Mouse (Mus musculus): ENCODE measurements around the gene Tiparp.

Tiparp gene

GRCm38 (mm10) chr3:65527691-65528601 is at the start of gene Tiparp:
Gene Tiparp, plus strand, starts transcription at chr3:65528410.
- peak; percentile 81 for DNase-seq (ENCODE audit: low read depth)

DNA sequence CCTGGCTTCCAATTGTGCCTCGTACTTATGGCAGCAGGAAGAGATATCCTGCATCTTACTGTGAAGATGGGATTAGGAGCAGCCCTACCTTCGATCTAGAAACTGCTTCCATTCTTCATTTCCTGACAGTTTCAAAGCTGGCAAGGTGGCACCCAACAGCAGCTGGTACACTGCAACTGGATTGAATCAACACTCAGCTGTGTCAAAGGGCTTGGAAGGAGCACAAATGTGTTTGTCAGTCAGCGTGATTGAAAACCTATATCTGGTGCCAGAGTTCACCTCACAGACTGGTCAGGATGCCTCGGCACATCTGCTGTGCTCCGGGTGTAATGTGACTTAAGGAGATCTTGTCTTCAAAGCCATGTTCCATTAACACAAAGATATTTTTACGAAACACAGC is 47.5 kb upstream of the Tiparp start:
- DNase-seq (ENCODE audit: low read depth), result no peak

DNA sequence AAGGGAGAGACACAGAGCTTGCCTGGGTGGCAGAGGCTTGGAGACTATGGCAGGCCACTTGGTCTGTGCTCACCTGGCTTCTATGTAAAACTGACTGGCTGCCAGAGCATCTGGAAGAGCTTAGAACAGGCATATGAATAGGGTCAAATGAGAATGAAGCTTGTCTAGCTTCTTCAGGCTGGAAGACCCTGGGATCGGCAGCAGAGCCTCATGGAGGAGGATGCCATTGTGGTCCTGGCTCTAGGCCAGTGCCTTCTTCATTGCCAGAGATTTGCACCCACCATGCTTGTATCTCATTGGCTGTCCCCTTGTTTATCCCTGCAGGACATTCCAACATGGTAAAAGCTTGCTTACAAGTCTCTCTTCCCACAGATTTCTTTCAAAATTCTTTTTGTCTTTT is 45.9 kb upstream of the Tiparp start:
- no peak for DNase-seq (ENCODE audit: low read depth)

GRCm38 (mm10) chr3:65482698-65483407 is 45.4 kb upstream of the Tiparp start:
- DNase-seq (ENCODE audit: low read depth), result no peak

GRCm38 (mm10) chr3:65484161-65484733 is 44.0 kb upstream of the Tiparp start:
- peak; percentile 12 for DNase-seq (ENCODE audit: low read depth)

DNA sequence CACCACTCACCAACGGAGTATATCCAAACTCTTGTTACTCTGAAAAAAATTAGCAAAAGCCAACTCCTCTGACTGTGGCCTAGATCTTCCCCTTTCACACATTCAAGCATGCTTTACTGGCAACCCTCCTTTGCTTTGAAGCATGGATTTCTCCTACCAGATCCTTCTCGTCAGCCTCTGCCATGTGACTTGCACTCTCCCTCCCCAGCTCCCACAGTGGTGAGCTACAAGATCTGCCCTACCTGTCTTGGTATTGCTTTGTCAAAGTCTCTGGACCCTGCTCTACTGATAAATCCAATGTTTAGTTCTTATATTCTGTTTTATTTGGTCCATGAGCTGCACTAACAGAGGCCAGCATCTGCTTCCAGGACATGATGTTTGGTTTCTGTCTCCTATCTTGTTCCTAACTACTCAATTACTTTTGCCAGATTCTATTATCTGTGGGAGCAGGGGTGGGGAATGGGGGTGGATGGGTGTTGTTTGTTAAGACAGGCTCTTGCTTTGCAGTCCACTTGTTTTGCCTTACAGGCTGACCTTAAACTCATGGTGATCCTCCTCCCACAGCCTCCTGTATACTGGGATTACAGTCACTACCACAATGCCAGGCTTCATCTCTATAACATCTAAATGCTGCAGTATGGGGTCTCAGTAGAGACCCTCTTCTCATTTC is 40.7 kb upstream of the Tiparp start:
- DNase-seq (ENCODE audit: low read depth), result no peak

- no peak for DNase-seq (ENCODE audit: low read depth)
Measured at GRCm38 (mm10) chr3:65488556-65489244, 39.5 kb upstream of the Tiparp start.

- DNase-seq (ENCODE audit: low read depth), result no peak
Measured at GRCm38 (mm10) chr3:65489601-65490000, 38.6 kb upstream of the Tiparp start.

DNA sequence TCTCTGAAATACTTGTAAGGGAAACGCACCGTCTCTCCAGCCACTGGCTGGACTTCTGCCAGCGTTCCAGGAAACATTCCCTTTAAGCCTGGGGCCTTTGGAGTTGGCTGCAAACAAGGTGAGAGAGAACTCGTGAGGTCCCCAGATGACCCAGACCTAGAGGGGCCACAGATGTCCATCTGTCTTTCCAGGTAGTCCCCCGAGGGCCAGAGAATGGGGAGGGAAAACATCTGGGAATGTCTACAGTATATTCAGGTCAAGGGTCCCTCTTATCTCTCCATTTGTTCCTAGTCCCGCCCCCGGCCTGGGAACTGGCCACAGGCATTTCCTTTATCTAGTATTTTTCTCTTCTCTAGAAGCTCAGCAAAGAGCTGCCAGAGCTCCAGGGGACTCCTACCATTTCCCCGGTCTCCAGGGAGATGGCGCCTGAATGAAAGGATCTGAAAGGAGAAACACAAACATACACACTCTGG is 33.9 kb upstream of the Tiparp start:
- no peak for DNase-seq (ENCODE audit: low read depth)

- DNase-seq (ENCODE audit: low read depth), result no peak
Measured at GRCm38 (mm10) chr3:65507766-65508165, 20.4 kb upstream of the Tiparp start.

- no peak for DNase-seq (ENCODE audit: low read depth)
Measured at GRCm38 (mm10) chr3:65510588-65510987, 17.6 kb upstream of the Tiparp start.

- DNase-seq (ENCODE audit: low read depth), result no peak
Measured at GRCm38 (mm10) chr3:65515751-65516150, 12.5 kb upstream of the Tiparp start.

DNA sequence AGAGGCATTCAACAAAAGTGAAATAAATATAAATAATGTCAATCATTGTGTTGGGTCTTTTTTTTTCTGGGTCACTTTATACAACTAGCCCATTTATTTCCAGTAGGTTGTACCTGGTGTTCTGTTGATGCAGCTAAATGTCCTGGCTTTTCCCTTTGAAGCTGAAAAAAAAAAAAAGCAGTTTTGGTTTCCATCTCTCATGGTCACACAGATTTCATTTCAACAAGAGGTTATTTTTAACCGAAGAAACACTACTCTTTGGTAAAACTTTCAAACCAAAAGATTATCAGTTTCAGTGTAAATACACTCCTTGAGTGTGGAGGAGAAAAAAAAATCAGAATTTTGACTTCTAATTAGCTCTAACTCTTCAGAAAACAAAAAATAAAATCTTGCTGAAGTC is 11.7 kb upstream of the Tiparp start:
- DNase-seq (ENCODE audit: low read depth), result no peak

- DNase-seq (ENCODE audit: low read depth), result no peak
Measured at GRCm38 (mm10) chr3:65517141-65517540, 11.1 kb upstream of the Tiparp start.

DNA sequence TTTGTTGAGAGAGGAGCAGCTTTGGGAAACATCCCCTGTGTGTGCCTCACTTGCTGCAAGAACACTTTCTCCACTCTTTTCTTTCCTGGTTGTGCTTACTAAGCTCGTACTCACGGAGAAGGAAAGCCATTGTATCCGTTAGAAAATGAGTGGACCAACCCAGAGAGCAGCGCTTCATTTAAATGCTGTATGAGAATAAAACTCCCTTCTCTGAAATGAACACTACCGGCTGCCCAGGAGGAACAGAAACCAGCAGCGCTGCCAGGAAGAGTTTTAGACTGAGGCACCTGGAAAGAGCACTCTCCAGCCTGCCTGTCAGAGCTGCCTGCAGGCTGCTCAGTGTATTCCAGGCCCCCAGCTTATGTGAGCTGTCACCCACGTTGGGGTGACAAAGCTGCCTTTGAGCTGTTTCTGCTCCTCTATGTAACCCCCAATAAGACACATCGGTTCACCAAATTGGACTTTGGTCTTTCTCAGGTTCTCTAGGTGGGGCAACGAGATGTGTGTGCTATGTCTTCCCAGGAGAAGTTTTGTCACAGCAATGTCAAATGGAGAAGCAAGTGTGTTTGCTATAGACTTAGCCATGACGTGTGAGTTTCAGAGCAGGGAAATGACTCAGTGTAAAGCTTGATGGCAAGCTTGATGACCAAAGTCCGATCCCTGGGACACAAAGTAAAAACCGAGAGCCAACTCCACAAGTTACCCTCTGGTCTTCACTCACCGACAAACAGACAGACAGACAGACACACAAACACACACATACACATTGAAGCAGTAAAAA is 10.3 kb upstream of the Tiparp start:
- no peak for DNase-seq (ENCODE audit: low read depth)

- no peak for DNase-seq (ENCODE audit: low read depth)
Measured at GRCm38 (mm10) chr3:65521391-65521790, 6.8 kb upstream of the Tiparp start.

DNA sequence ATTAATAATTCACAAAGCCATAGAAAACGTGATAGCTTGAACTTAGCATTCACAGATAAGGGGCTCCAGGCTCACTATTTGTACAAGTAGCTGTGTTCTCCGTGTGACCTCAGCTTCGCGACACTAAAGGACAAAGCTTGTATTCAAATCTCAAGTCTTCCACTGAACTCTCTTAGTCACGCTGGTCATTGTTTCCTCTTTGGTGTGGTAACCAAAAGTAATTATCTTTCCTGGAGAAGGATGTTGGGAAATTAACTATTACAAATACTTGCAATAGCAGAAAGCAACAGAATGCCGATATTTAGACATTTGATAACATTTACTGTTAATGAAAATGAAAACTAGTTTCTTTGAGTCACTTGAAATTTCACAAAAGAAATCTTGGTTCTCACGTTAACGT is 4.8 kb upstream of the Tiparp start:
- no peak for DNase-seq (ENCODE audit: low read depth)

GRCm38 (mm10) chr3:65525731-65526130 is 2.5 kb upstream of the Tiparp start:
- no peak for DNase-seq (ENCODE audit: low read depth)

DNA sequence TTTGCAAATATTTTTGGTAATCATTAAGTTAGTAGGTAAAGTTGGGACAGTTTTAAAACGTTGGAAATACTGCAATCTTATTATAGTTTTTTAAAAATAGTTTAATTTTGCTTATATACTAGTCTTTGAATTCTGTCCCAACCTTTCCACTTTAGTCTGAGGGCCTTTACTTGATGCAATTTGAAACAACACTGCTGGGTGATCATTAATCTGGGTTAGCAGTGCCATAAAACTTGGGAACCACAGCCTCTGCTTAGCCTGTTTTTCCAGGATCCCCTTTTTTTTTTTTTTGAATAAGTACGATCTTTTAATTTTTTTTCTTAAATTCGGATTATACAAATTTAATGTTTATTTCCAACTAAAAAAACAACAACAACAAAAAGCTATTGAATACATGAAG is 1.0 kb upstream of the Tiparp start:
- no peak for DNase-seq (ENCODE audit: low read depth)

- DNase-seq (ENCODE audit: low read depth), result no peak
Measured at GRCm38 (mm10) chr3:65528614-65529470, 632 bp downstream of the Tiparp start.

Measured in c-Kit-positive CD71-negative TER-119-negative erythroid progenitor cells, embryonic 14.5 days (primary cell).